Mouse (Mus musculus) CH12.LX (cell line): ENCODE results near the gene Mybpc3. TPM values are rescaled to one million over a fixed set of nuclear protein-coding genes. Genes with fewer than 3 reads are reported as not detected.

ENCODE experiments used
- DNase-seq: peaks from one replicate; pipeline ENCODE4 v3.0.0-alpha.2; 2013; ENCODE audit errors: extremely low read depth
- H3K27ac ChIP-seq: 2 replicates; pipeline ENCODE4 v1.5.1; 2012; ENCODE audit warnings: low read depth, mild to moderate bottlenecking, control low read depth, moderate library complexity; ENCODE audit not compliant: insufficient read depth
- H3K27me3 ChIP-seq: replicated peaks from 2 replicates; pipeline ENCODE3; 2012; ENCODE audit warnings: inconsistent platforms
- H3K36me3 ChIP-seq, 2 experiments: replicated peaks in 1 of 2; 2 replicates each; pipeline versions ENCODE3 to v1.6.1; 2012; ENCODE audit warnings: inconsistent platforms in 1 of 2, low read length in 1 of 2, mild to moderate bottlenecking in 1 of 2, mixed read lengths in 1 of 2, moderate library complexity in 1 of 2; ENCODE audit not compliant: control insufficient read depth in 1 of 2, insufficient read depth in 1 of 2
- H3K4me1 ChIP-seq, 2 experiments: 2 replicates each; pipeline ENCODE4 v1.6.1; 2012; ENCODE audit warnings: inconsistent platforms in 1 of 2, moderate library complexity in 1 of 2; ENCODE audit not compliant: insufficient read depth in 2 of 2, control insufficient read depth in 1 of 2
- H3K4me2 ChIP-seq: 2 replicates; pipeline ENCODE4 v1.6.1; 2012; ENCODE audit warnings: low read depth, mild to moderate bottlenecking, control low read depth; ENCODE audit not compliant: poor library complexity, insufficient read depth, severe bottlenecking
- H3K4me3 ChIP-seq, 3 experiments: fragments of 150-350 bp in 1 of 3; sonication (generic) in 1 of 3; replicated peaks in 1 of 3; 2 replicates each; pipeline versions ENCODE3 to v1.5.1; 2011 to 2012; ENCODE audit warnings: low read depth in 2 of 3, low read length in 2 of 3, mild to moderate bottlenecking in 2 of 3, moderate library complexity in 2 of 3, control low read depth in 1 of 3, improper control_type of control experiment in 1 of 3, inconsistent platforms in 1 of 3, mixed read lengths in 1 of 3; ENCODE audit not compliant: poor library complexity in 1 of 3
- H3K79me2 ChIP-seq: replicated peaks from 2 replicates; pipeline ENCODE4 v1.6.1; 2012; ENCODE audit warnings: mild to moderate bottlenecking, moderate library complexity; ENCODE audit not compliant: control insufficient read depth, poor library complexity, insufficient read depth, severe bottlenecking; ENCODE audit errors: extremely low read depth
- H3K9ac ChIP-seq: 2 replicates; pipeline ENCODE4 v1.6.1; 2012; ENCODE audit warnings: low read depth, mild to moderate bottlenecking, control low read depth, moderate library complexity; ENCODE audit not compliant: insufficient read depth
- H3K9me3 ChIP-seq: replicated peaks from 2 replicates; pipeline ENCODE3; 2012; ENCODE audit warnings: low read length, inconsistent platforms, mixed read lengths
- CTCF ChIP-seq, 2 experiments: IDR thresholded peaks in 1 of 2; conservative IDR thresholded peaks in 1 of 2; 2 replicates each; pipeline ENCODE4 v1.5.1; 2011 to 2012; ENCODE audit warnings: low read depth in 2 of 2, low read length in 2 of 2, improper control_type of control experiment in 1 of 2, inconsistent platforms in 1 of 2, mild to moderate bottlenecking in 1 of 2, moderate library complexity in 1 of 2
- E2F4 ChIP-seq: IDR thresholded peaks from 2 replicates; pipeline ENCODE4 v1.6.1; 2011; ENCODE audit warnings: low read depth, low read length, improper control_type of control experiment; ENCODE audit not compliant: insufficient replicate concordance
- EP300 ChIP-seq: IDR thresholded peaks from 2 replicates; pipeline ENCODE4 v1.6.1; 2011; ENCODE audit warnings: low read length, improper control_type of control experiment
- ETS1 ChIP-seq: conservative IDR thresholded peaks from 2 replicates; pipeline ENCODE4 v1.6.1; 2012; ENCODE audit warnings: low read depth, mild to moderate bottlenecking, inconsistent platforms, low read length, improper control_type of control experiment, moderate library complexity
- IRF4 ChIP-seq: IDR thresholded peaks from 2 replicates; pipeline ENCODE4 v1.6.1; 2014; ENCODE audit warnings: low read depth, mild to moderate bottlenecking, inconsistent platforms, low read length, improper control_type of control experiment
- MXI1 ChIP-seq: IDR thresholded peaks from 2 replicates; pipeline ENCODE4 v1.6.1; 2011; ENCODE audit warnings: mild to moderate bottlenecking, low read depth, low read length, improper control_type of control experiment
- MYC ChIP-seq: IDR thresholded peaks from 2 replicates; pipeline ENCODE4 v1.6.1; 2011; ENCODE audit warnings: low read depth, mild to moderate bottlenecking, improper control_type of control experiment, low read length
- NRF1 ChIP-seq: IDR thresholded peaks from 2 replicates; pipeline ENCODE4 v1.6.1; 2014; ENCODE audit warnings: low read depth, mild to moderate bottlenecking, inconsistent platforms, low read length, improper control_type of control experiment, moderate library complexity
- PAX5 ChIP-seq: IDR thresholded peaks from 2 replicates; pipeline ENCODE4 v1.6.1; 2012; ENCODE audit warnings: low read length, inconsistent platforms, mixed read lengths
- POLR2A ChIP-seq: IDR thresholded peaks from 2 replicates; pipeline ENCODE4 v1.6.1; 2011; ENCODE audit warnings: low read depth, mild to moderate bottlenecking, improper control_type of control experiment, low read length
- RAD21 ChIP-seq: IDR thresholded peaks from 2 replicates; pipeline ENCODE4 v1.6.1; 2011; ENCODE audit warnings: low read depth, mild to moderate bottlenecking, low read length, improper control_type of control experiment, moderate library complexity
- RCOR1 ChIP-seq: conservative IDR thresholded peaks from 2 replicates; pipeline ENCODE4 v1.6.1; 2012; ENCODE audit warnings: low read depth, mild to moderate bottlenecking, inconsistent platforms, low read length, improper control_type of control experiment
- SIN3A ChIP-seq: IDR thresholded peaks from 2 replicates; pipeline ENCODE4 v1.6.1; 2012; ENCODE audit warnings: low read length, improper control_type of control experiment, inconsistent platforms
- UBTF ChIP-seq: IDR thresholded peaks from 2 replicates; pipeline ENCODE4 v1.6.1; 2012; ENCODE audit warnings: low read depth, mild to moderate bottlenecking, inconsistent platforms, low read length, improper control_type of control experiment, moderate library complexity
- USF2 ChIP-seq: conservative IDR thresholded peaks from 2 replicates; pipeline ENCODE4 v1.6.1; 2011; ENCODE audit warnings: low read depth, low read length, improper control_type of control experiment
- ZKSCAN1 ChIP-seq: IDR thresholded peaks from 2 replicates; pipeline ENCODE4 v1.6.1; 2012; ENCODE audit warnings: low read depth, inconsistent platforms, low read length, improper control_type of control experiment, borderline replicate concordance
- dilution Hi-C: fragments of 300-500 bp; cut with MboI; formaldehyde crosslinking; loops from 2 replicates; pipeline ENCODE4 v1.14.3; 2020; ENCODE audit warnings: low sequenced_read_pairs; ENCODE audit not compliant: extremely low pct_unique_long_range_greater_than_20kb, extremely low pct_ligation_motif_present
- in situ Hi-C: fragments of 300-500 bp; cut with MboI; formaldehyde crosslinking; loops from 3 replicates; pipeline ENCODE4 v1.14.3; 2019; ENCODE audit warnings: low sequenced_read_pairs, low pct_ligation_motif_present, low pct_unique_long_range_greater_than_20kb, mixed read lengths
- polyA plus RNA-seq: library from polyadenylated mRNA; unstranded; fragments of >175 nt; gene quantifications from 2 replicates; pipeline ENCODE4 v1.2.1, GENCODE M21; 2012; ENCODE audit warnings: low read depth; ENCODE audit not compliant: insufficient read length
- total RNA-seq, 2 experiments: library from RNA; depleted of rRNA; stranded (reverse); fragments of 300-350 nt in 1 of 2; fragments of >200 nt in 1 of 2; gene quantifications; 2 replicates each; pipeline ENCODE4 v1.2.3; 2012 to 2014

Gene Mybpc3
- total and polyA plus RNA-seq, 3 experiments: 0.04 to 0.27 (median 0.07) TPM

DNA sequence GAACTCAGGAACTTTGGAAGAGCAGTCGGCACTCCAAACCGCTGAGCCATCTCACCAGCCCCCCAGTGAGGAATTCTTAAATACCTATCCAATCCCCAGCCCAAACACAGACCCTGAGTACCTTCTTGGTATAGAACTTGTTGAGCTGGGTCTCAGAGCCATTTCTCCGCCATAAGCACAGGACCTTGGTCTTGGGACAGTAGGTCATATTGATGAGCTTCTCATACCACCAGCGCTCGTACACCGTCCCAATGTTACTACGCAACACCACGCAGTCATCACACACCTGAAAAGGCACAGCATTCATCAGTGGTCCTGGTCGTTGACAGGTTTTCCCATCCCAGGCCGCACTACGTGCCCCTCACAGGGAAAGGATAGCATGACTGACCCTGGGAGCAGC lies 25.5 kb downstream of the Mybpc3 start:
- H3K36me3 ChIP-seq: peaks cover 60 to 77% of the 10 kb centered on the region in 2 experiments

DNA sequence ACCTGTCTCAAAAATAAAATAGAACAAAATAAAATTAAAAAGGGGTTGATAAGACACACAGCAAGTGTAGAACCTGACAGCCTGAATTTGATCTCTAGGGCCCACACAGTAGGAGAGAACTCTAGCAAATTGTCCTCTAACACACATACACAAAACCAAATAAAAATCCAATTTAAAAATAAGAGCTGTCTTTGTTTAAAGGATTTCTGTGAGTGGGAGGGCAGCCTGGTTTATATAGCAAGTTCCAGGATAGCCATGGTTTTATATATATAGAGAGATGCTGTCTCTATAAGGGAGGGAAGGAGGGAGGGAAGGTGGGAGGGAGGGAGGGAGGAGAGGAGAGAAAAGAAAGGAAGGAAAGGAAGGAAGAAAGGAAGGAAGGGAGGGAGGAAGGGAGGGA lies 30.2 kb downstream of the Mybpc3 start:
- no peak overlapping the region for H3K27ac ChIP-seq
- H3K4me1 ChIP-seq: peaks cover 0 to 12% of the 10 kb centered on the region in 2 experiments; a peak in 2 of 4 replicates
- dilution Hi-C loops (no loop called here), in situ Hi-C loops (no loop called here)
- no peaks in the 10 kb centered on the region for H3K9me3 ChIP-seq
- TF ChIP-seq RAD21: no peak
- no peak for TF ChIP-seq SIN3A
- TF ChIP-seq NRF1: no peak
- TF ChIP-seq PAX5: no peak
- H3K36me3 ChIP-seq: peaks cover 47 to 65% of the 10 kb centered on the region in 2 experiments
- no peak overlapping the region for H3K9ac ChIP-seq
- H3K79me2 ChIP-seq: 0 out of 2 replicates have a peak, but pooled peaks cover 1% of the 10 kb centered on the region
- H3K4me3 ChIP-seq: no peak overlapping the region
- DNase-seq: no peak
- H3K4me2 ChIP-seq: no peak overlapping the region
- H3K27me3 ChIP-seq: no peaks in the 10 kb centered on the region

More for the DNA sequence above, 25.5 kb downstream of the Mybpc3 start:
- in situ Hi-C loops: no loop called here
- Histone ChIP-seq H3K4me3 (no peak overlapping the region), H3K27ac (no peak overlapping the region), H3K27me3 (no peaks in the 10 kb centered on the region), H3K4me1 (peaks cover 2 to 12% of the 10 kb centered on the region in 2 experiments; a peak in 3 of 4 replicates), H3K9ac (no peak overlapping the region), H3K9me3 (no peaks in the 10 kb centered on the region), H3K79me2 (no peaks in the 10 kb centered on the region), H3K4me2 (no peak overlapping the region)
- dilution Hi-C loops: no loop called here
- TF ChIP-seq E2F4: no peak
- TF ChIP-seq CTCF (conservative IDR thresholded peaks at IDR 0.05 in 1 of 2, IDR thresholded peaks at IDR 0.05 in 1 of 2; ENCODE audit: low read depth in 2 of 2, low read length in 2 of 2): no peak
- no peak for TF ChIP-seq IRF4
- TF ChIP-seq RCOR1: no peak
- no peak for TF ChIP-seq MXI1
- no peak for TF ChIP-seq NRF1
- TF ChIP-seq UBTF: no peak
- no peak for TF ChIP-seq MYC
- no peak for TF ChIP-seq ETS1
- TF ChIP-seq EP300: no peak
- TF ChIP-seq POLR2A: no peak
- no peak for TF ChIP-seq USF2
- TF ChIP-seq RAD21: no peak
- no peak for TF ChIP-seq ZKSCAN1
- no peak for DNase-seq
